Mouse (Mus musculus): ENCODE data around the gene Smarca2.
"Not testable (repeated sequence)": the region's sequence is repeated elsewhere in the genome, so short reads cannot be mapped to it uniquely, and the experiment has no call there.

Gene Smarca2

DNA sequence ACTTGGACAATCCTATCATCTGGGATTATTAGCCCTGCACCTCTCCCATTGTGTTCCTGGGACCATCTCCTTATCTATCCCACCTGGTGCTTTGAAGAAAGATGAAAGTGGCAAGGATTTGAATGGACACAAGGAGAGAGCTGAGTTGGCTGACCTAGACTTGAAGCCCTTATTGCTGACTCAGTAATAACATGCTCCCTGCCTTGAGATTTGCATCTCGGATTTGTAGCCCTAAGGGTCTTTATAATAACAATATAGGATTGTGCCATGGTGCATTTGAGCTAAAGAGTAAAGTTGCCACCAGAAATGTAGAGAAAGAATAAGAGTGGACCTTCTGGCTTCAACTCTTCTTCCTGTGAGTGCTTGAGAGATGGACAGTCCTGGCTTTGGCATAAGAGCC lies 11.4 kb downstream of the Smarca2 start:
- no peak for DNase-seq (ENCODE audit: low read depth, low spot score)

DNA sequence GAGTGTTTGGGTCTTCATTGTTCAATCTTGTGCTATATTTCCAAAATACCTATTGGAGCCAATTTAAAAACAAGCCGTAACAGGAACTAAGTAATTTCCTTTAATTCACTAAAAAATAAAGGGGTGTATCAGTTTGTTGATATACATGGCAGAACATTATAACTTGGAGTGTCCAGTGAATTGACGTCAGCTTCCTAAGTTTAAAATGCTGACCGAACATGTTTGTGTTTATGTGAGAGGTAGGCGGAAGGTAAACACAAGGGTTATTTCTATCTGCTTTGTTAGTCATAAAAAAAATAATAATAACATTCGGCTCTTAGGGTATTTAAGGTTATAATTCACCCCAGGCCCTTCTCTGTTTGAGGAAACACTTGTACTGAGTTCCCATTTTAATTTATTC lies 12.4 kb downstream of the Smarca2 start:
- DNase-seq (ENCODE audit: low read depth, low spot score): no peak

DNA sequence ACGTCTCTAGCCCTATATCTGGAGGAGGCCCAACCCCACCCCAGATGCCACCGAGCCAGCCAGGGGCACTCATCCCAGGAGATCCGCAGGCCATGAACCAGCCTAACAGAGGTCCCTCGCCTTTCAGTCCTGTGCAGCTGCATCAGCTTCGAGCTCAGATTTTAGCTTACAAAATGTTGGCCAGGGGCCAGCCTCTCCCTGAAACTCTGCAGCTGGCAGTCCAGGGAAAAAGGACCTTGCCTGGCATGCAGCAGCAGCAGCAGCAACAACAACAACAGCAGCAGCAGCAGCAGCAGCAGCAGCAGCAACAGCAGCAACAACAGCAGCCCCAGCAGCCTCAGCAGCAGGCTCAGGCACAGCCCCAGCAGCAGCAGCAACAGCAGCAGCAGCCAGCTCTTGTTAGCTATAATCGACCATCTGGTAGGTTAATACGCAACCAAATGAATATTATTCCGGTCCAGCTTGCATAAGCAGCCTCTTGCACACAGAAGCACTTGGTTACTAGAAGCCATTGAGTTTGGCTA lies 25.9 kb downstream of the Smarca2 start:
- DNase-seq (ENCODE audit: low read depth, low spot score): no peak

DNA sequence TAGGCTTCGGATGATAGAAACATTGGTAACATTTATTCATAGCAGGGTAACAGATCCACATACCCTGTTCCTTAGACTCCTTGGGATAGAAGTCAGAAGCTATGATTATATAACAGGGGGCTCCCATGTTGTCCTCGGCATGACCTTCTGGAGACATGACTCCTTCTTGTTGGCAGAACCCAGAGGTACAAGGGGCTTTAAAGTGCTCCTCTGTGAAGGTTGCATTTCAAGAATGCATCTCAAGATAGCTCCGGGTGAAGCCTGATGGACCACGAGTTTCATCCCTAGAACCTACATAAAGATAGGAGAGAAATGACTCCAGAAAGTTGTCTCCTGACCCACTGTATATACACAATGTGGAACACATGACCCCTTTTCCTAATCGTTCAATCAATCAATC lies 27.4 kb downstream of the Smarca2 start:
- DNase-seq (ENCODE audit: low read depth, low spot score): no peak

DNA sequence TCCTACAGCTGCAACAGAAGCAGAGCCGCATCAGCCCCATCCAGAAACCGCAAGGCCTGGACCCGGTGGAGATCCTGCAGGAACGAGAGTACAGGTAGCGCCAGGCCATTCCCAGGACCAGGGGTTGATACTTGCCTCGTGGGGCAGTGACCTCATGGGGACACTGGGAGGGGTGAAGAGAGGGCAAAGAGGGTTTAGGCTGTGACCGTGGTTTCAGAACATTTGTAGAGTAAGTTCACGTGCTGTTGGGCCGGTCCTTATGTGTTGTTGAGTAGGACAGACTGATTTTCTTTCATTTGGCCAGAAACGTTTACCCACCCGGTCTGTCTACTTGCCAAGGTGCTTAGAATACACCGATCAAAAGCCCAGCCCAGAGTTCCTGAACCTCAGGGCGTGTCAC lies 35.7 kb downstream of the Smarca2 start:
- DNase-seq (ENCODE audit: low read depth, low spot score): no peak

DNA sequence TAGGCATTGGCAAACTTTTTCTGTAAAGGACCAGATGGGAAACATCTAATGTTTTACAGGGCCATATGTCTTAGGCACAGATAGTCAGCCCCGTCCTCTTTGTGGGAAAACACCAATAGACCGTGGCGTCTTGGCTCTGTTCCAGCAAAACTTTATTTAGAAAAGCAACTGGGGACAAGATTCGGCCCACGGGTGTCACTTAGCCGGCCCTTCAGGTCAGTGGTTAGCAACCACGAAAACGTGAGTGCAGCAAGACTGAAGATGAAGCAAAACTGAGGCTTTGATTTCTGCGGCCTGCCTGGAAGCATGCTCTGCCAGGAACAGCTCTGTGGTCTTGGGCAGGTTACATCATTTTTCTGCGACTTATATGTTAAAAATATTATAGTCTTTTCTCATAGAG lies 36.4 kb downstream of the Smarca2 start:
- no peak for DNase-seq (ENCODE audit: low read depth, low spot score)

DNA sequence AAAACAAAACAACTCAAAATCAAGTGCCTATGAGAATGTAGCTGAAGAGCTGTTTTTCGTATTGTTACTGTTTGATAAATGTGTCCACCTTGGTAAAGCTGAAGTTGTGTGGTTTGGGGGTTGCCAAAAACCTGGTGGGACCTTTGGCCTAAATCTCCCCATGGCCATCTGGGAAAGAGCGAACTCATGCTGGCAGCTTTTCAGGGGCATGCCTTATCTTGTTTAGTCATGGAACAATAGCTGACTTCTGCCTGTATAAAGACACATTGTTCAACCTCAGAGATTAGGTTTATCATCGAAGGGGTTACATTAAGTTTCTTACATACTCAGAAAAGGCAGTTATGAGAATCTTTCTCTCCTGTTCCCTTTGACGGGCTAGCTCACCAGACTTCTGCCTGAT lies 38.2 kb downstream of the Smarca2 start:
- no peak for DNase-seq (ENCODE audit: low read depth, low spot score)

DNA sequence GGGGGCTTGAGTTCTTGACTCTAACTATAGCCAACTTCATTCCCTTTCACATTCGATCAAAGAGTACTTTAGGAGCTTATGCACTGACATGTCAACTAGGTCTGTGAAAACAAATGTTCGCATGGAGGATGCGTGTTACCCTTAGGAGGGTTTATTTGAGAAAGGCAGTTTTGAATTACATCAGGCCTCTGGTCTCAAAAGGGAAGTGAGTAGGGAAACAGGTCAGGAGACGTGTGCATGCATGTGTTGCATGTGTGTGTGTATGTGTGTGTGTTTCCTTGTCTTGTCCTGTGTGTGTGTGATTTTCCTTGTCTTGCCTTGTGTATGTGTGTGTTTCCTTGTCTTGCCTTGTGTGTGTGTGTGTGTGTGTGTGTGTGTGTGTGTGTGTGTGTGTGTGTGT lies 39.1 kb downstream of the Smarca2 start:
- DNase-seq (ENCODE audit: low read depth, low spot score): no peak

DNA sequence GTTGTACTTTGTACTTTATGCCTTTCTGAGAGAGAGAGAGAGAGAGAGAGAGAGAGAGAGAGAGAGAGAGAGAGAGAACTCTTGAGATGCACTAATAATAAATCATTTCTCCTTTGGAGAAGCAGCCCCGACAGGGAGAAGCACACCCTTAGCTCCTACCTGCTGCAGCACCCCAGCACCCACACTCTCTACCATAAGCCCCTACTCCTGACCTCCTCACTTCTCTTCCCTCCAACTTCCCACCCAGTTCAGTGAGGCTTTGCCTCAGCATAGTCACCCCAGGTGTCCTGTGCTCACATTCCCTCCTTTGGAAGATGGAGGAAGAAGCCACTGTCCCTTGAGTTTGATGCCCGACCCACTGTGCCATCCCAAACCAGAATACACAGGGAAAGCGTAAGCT lies 40.2 kb downstream of the Smarca2 start:
- no peak for DNase-seq (ENCODE audit: low read depth, low spot score)

DNA sequence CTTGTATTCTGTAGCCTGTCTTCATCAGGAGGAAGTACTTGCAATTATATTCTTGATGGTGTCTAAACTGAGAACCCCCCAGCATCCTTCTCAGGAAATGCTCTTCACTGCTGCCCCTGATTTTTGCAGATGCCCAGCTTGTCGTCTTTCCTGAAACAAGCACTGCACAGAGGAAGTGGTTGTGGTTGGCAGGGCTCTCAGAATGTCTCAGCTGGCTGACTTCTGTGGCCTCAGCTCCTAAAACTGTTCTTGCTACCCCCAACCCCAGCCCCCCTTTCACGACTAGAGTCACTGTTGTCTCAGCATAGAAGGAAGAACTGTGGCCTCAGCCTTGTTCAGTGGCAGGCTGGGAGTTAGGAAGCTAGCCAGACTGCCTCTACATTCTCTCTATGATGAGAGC lies 41.3 kb downstream of the Smarca2 start:
- DNase-seq (ENCODE audit: low read depth, low spot score): no peak

DNA sequence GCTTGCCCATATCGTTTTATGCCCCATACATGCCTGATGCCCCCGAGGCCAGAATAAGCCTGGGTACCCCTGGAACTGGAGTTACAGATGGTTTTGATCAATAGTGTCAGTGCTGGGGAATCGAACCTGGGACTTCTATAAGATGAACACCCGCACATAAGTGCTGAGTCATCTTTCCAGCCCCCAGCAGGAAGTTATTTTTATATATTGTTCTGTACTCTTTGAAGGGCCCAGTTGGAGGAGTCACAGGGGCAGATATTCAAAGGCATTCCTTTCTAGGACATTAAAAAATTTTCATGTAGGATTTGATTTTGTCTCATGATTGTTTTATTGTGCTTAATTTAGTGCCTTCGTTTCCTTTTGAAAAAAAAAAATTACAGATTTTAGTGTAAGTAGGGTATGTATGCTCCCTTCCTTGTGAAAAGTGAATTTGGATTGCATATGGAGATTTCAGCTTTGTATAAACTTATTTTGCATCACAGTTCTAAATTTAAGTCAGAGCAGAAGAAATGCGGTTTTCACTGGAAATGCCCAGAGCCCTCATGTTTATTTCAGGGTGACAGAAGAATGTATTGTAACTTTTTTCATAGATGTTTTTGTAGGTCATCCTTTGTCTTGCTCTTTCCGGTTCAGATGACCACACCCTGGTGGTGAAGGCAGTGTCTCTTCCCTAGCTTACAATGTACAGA lies 45.9 kb downstream of the Smarca2 start:
- DNase-seq (ENCODE audit: low read depth, low spot score): no peak

DNA sequence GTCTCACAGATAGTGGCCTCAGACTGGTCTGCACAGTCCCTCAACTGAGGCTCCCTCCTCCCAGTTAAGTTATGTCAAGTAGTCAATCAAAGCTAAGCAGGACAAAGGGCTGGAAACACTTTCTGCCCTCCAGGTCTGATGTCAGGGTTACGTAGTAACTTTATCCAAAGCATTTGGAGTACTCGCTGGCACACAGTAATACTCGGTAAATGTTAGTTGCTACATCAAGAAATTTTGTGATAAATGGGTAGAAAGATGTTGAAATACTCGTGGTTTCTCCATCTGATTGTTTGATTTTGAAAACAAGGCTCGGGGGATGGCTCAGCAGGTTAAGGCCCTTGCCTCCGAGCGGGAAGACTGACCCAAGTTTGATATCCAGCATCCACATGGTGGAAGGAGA lies 53.5 kb downstream of the Smarca2 start:
- no peak for DNase-seq (ENCODE audit: low read depth, low spot score)

DNA sequence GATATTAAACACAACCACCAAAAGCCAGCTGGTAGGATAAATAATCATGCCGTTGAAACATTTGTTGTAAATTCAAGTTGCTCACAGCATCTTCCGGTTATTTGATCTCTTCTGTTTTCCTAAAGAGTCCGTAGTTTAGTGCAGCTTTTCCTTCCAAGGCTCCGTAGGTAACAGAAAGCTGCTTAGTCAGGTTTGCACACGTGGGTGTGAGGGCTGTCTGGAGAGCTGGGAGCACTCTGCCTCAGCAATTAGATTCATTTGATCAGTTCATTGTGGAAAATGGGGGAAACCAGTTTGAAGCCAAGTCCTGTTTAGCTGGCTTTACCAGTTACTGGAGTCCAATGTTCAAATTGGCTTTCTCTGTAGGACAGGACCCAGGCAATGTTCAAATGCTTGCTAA lies 55.1 kb downstream of the Smarca2 start:
- DNase-seq (ENCODE audit: low read depth, low spot score): peak; percentile 48

DNA sequence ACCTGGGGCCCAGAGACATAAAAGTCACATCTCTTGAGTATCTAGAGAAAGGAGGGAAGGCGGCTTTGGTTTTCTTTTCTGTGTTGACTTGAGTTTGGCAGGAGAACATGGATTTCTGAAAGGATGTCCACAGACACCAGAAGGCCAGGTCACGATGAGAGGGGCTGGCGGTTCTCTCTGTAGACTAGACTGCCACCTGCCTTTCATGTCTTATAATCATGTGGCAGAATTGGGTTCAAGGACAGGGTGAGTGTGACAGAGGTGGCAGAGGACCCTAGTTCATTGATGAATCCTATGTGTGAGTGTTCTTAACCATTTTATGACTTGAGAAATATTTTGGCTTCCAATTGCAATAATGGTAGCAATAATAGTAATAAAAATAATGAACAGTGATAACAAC lies 56.3 kb downstream of the Smarca2 start:
- DNase-seq (ENCODE audit: low read depth, low spot score): no peak

DNA sequence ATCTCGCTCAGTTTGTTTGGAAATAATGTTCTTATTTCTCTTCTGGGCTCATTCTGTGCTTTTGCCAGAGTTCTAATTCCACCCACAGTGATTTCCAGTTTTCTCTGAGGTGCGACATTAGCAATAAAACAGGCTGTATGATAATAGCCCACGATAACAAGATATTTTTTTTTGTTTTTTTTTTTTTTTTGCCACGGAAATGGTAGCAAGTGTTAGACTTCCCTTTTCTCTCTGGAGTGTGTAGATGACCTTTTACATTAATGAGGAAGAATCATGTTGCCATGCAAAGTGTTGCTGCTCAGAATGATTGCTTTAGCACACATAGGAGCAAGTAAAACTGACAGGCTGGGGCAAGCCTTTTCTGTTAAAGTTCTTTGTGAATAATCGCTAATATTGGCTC lies 61.5 kb downstream of the Smarca2 start:
- DNase-seq (ENCODE audit: low read depth, low spot score): no peak

DNA sequence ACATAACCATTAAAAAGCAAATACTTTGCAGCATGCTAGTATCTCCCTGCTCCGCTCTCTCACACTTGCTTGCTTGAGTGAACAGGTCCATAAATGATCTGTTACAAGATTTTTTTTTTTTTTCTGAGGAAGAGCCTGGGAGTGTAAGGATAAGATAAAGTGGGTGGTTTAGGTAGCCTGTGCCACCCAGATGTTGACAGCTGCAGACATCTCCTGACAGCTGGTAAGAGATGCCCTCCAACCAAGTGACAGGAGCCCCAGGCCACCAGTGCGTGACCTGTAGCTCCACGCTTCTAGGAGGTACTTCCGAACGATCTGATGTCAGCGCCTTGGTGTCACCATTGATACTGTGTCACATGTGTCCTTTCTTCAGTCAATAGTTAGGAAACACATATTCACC lies 65.2 kb downstream of the Smarca2 start:
- no peak for DNase-seq (ENCODE audit: low read depth, low spot score)

DNA sequence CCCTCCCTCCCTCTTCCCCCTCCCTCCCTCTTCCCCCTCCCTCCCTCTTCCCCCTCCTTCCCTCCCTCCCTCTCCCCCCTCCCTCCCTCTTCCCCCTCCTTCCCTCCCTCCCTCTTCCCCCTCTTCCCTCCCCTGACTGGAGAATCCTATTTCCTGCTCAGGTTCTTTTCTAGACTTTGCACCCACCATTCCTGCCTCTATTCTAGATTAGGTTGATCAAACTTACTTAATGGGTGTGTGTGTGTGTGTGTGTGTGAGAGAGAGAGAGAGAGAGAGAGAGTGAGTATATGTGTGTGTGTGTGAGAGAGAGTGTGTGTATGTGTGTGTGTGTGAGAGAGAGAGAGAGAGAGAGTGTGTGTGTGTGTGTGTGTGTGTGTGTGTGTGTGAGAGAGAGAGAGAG lies 66.6 kb downstream of the Smarca2 start:
- DNase-seq (ENCODE audit: low read depth, low spot score): not testable (repeated sequence)

DNA sequence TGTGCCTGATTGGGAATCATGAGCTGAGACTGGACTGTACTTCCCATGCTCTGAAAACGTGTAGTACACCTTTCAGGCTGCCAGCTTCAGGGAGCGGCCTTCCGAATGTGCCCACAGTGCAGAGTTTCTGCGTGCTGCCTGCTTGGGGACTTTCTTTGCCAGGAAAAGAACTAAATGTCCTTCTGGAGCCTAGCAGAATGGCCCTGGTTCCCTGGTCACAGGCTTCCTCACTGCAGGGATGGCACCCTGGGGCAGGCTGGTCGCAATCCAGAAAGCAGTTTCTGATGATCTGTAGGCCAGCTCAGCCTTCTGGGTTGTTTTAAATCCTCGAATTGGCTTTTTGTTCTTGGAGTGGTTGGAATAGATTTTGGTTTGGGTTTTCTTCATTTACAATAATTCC lies 71.1 kb downstream of the Smarca2 start:
- no peak for DNase-seq (ENCODE audit: low read depth, low spot score)

DNA sequence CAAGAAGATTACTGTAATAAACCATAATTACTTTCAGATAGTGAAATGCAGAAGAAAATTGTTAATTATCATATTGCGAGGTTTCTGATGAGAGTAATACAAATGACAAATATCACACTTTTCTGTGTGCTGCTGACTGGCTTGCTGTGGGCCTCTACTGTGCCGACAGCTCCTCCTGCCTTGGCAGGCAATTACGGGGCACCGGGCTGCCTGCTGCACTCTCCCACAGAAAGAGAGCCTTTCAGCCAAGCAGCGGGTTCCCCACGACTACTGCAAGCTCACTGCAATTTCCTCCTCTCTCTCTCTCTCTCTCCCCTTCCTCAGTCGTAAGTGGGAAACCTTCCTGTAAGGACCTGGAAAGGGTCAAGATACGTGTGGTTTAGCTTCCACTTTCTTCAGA lies 73.7 kb downstream of the Smarca2 start:
- DNase-seq (ENCODE audit: low read depth, low spot score): no peak

DNA sequence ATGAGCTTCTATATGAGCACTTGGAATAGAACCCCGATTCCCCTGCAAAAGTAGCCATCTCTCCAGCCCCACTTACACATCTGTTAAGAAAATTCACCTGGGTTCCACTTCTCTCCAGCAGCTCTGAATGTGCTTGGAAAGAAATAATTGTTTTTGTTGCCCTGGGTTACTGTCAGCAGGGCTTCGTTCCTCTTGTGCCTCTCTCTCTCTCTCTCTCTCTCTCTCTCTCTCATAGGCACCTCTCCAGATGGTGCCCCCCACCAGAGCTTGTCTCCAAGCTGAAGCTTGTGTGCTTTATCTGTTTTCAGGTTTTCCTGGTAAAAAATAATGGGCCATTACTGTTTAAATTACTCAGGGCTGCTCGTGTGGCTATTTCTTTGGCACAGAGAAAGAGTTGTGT lies 74.8 kb downstream of the Smarca2 start:
- DNase-seq (ENCODE audit: low read depth, low spot score): no peak

DNA sequence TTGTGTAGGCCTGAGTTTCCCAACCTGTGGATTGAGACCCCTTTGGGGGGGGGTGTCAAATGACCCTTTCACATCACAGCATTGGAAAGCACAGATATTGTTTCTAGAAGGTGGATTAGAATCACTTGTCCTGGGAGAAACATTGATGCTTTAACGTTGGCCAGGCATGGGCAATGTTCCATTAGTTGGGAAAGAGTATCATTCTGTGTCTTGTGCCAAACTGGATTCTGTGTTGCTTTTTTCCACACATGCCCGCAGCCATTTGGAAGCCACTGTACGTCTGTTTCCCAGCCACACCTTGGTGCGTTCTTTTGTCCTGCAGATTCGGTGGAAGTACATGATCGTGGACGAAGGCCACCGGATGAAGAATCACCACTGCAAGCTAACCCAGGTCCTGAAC lies 76.7 kb downstream of the Smarca2 start:
- no peak for DNase-seq (ENCODE audit: low read depth, low spot score)

DNA sequence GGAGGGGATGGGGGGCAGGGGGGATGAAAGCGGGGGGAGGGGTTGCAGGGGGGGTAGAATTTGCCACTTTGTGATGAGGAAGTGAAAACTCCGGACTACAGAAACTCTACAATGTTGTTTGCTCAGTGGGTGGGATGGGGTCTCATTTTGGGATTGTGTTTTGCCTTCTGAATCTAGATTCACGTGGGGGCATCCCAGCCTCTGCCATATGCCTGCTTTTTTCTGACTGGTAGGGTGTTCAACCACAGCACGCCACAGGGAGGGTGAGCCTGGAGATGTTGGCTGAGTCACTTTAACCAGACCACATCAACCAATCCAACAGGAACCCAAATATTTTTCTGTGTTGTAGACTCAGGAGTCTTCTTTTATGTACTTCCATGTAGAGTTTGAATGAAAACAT lies 77.3 kb downstream of the Smarca2 start:
- no peak for DNase-seq (ENCODE audit: low read depth, low spot score)

DNA sequence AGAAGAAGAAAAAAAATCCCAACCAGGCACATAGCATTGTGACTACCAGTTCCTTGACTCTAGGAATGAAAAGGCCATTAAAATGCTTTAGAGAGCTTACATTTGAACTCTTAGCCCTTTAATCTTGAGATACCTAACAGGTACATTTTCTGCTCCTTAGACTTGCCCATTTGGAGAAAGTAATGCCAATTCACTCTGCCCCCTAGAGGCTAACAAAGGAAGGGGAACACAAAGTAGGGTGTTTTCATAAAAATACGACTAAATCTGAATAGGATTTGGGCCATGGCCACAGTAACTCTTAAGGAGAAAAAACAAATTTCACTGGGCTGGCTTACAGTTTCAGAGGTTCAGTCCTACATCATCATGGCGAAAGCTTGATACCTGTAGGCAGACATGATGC lies 77.9 kb downstream of the Smarca2 start:
- DNase-seq (ENCODE audit: low read depth, low spot score): no peak

DNA sequence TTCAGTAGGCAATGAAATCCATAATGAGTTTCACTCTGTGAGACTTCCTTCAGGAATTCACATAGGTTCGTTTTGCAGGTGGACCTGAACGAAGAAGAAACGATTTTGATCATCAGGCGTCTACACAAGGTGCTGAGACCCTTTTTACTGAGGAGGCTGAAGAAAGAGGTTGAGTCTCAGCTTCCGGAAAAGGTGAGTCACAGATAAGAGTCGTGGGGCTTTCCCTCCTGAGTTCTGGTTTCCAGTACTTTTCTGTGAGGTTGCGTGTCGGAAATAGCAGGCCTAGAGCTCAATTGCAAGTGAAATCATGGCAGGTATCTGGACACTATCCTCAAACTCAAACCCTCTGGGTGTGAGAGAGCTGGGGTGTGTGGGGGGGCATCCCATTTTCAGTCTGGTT lies 78.9 kb downstream of the Smarca2 start:
- no peak for DNase-seq (ENCODE audit: low read depth, low spot score)

Data from telencephalon, adult 2 months (tissue).